Mouse (Mus musculus): ENCODE measurements around the gene Nqo1. TPM values are rescaled to one million over a fixed set of nuclear protein-coding genes. Genes with fewer than 3 reads are reported as not detected.

Nqo1 gene
- polyA plus RNA-seq, 1 experiment, result 20.5 TPM

DNA sequence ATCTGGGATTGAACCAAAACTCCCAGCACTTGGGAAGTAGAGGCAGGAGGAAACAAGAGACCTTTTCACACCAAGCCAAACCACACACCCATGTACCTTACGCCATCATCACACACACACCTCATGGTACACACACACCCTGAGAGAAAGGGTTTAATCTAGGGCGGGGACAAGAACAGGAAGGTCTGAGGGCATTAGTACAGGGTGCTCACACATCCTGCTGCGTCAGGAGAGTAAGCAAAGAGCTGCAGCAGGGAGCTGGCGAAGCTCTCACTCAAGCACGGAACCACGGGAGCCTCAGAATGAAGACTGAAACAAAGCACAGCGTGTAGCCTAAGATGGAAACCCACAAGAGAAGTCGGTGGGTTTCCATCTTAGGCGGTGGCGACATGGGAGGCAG, 10.9 kb upstream of the Nqo1 start:
- Histone ChIP-seq H3K9me3 (replicated peaks; ENCODE audit: control insufficient read depth, insufficient read depth, low read length, poor library complexity, severe bottlenecking) (no peaks in the 10 kb centered on the region), H3K27ac (ENCODE audit: insufficient read depth, low read length) (0 out of 2 replicates have a peak overlapping the region, but pooled peaks have one; percentile 2), H3K9ac (ENCODE audit: low read depth, poor library complexity, severe bottlenecking) (no peak overlapping the region), H3K36me3 (ENCODE audit: control insufficient read depth, insufficient read depth, low read length, poor library complexity, severe bottlenecking) (peaks cover 83% of the 10 kb centered on the region), H3K4me3 (ENCODE audit: low read depth, low read length) (no peak overlapping the region), H3K4me1 (ENCODE audit: control insufficient read depth, insufficient read depth, low read length) (peaks cover 5% of the 10 kb centered on the region), H3K27me3 (ENCODE audit: control insufficient read depth, insufficient read depth, low read length, poor library complexity, severe bottlenecking) (no peaks in the 10 kb centered on the region)
- TF ChIP-seq EP300 (IDR thresholded peaks at IDR 0.05; ENCODE audit: insufficient read depth, low read depth, low read length) (no peak), CTCF (IDR thresholded peaks at IDR 0.05; ENCODE audit: low read depth, low read length) (no peak), POLR2A (IDR thresholded peaks at IDR 0.05; ENCODE audit: insufficient read depth, low read length) (no peak)

DNA sequence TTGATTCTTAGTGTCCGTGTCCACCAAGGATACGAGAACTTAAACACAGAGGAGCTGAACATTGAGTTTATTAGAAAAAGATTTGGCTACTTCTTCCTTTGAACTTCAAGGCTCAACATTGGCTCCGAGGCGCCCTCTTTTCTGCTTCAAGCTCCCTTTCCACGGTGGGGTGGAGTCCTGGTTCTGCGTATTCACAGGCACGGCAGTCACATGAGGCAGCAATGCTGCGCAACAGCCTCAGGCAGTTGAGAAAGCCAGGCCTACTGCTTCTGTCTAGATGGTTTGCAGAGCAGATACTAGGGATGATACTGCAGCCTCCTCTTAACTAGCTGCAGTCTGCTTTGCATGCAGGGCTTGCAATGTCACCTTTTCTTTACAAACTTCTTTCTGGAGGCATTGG, 9.5 kb upstream of the Nqo1 start:
- Histone ChIP-seq H3K9ac (ENCODE audit: low read depth, poor library complexity, severe bottlenecking) (no peak overlapping the region), H3K36me3 (ENCODE audit: control insufficient read depth, insufficient read depth, low read length, poor library complexity, severe bottlenecking) (peaks cover 71% of the 10 kb centered on the region)
- TF ChIP-seq EP300 (IDR thresholded peaks at IDR 0.05; ENCODE audit: insufficient read depth, low read depth, low read length) (peak; percentile 54; the same call in 1 of the 2 replicates), POLR2A (IDR thresholded peaks at IDR 0.05; ENCODE audit: insufficient read depth, low read length) (no peak)

DNA sequence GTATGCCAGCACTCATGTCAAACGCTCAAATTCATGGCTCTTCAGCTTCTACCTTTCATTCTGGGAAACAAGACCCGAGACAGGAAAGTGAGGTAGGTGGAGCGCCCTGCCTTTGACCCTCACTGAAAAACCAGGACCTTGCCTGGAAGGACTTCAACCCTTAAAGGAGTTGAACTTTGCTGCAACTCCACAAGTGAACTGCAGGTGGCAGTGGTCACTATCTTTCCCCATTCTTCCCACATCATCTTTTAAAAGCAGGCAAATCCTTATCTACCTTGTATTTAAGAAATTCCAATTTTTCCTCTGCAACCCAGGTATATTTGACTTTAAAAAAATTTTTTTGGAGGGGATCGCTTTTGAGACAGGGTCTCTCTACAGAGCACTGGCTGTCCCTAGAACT, 8.4 kb upstream of the Nqo1 start:
- H3K36me3 ChIP-seq (ENCODE audit: control insufficient read depth, insufficient read depth, low read length, poor library complexity, severe bottlenecking), result peaks cover 60% of the 10 kb centered on the region
- H3K27ac ChIP-seq (ENCODE audit: insufficient read depth, low read length), result peak overlapping the region; percentile 7; the same call in 1 of the 2 replicates
- H3K9me3 ChIP-seq (replicated peaks; ENCODE audit: control insufficient read depth, insufficient read depth, low read length, poor library complexity, severe bottlenecking), result no peaks in the 10 kb centered on the region
- H3K27me3 ChIP-seq (ENCODE audit: control insufficient read depth, insufficient read depth, low read length, poor library complexity, severe bottlenecking), result no peaks in the 10 kb centered on the region
- H3K4me1 ChIP-seq (ENCODE audit: control insufficient read depth, insufficient read depth, low read length), result peaks cover 2% of the 10 kb centered on the region
- H3K4me3 ChIP-seq (ENCODE audit: low read depth, low read length), result no peak overlapping the region
- TF ChIP-seq CTCF (IDR thresholded peaks at IDR 0.05; ENCODE audit: low read depth, low read length) (peak; percentile 36), POLR2A (IDR thresholded peaks at IDR 0.05; ENCODE audit: insufficient read depth, low read length) (no peak), EP300 (IDR thresholded peaks at IDR 0.05; ENCODE audit: insufficient read depth, low read depth, low read length) (no peak)
- H3K9ac ChIP-seq (ENCODE audit: low read depth, poor library complexity, severe bottlenecking), result no peak overlapping the region

More for the DNA sequence above, 9.5 kb upstream of the Nqo1 start:
- Histone ChIP-seq H3K9me3 (replicated peaks; ENCODE audit: control insufficient read depth, insufficient read depth, low read length, poor library complexity, severe bottlenecking) (no peaks in the 10 kb centered on the region), H3K4me1 (ENCODE audit: control insufficient read depth, insufficient read depth, low read length) (peaks cover 5% of the 10 kb centered on the region), H3K4me3 (ENCODE audit: low read depth, low read length) (no peak overlapping the region), H3K27me3 (ENCODE audit: control insufficient read depth, insufficient read depth, low read length, poor library complexity, severe bottlenecking) (no peaks in the 10 kb centered on the region), H3K27ac (ENCODE audit: insufficient read depth, low read length) (peak overlapping the region; percentile 12)

DNA sequence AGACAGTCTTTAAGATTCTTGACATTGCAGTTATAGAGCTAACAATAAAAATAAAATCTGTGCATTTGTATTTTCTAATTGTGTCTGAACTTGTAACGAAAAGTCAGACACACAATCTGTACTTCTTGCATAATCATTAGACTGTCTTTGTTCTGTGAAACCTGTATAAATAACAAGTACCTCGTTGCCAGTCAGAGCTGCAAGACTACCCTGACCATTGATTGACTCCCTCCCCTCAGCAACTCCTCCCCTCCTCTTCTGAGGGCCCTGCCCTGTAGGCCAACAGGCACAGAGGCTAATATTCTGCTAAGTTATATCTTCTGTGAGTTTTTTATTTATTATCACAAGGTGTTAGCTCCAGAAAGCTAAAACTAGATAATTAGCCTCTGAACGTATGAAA, 2.9 kb upstream of the Nqo1 start:
- Histone ChIP-seq H3K9ac (ENCODE audit: low read depth, poor library complexity, severe bottlenecking) (no peak overlapping the region), H3K27ac (ENCODE audit: insufficient read depth, low read length) (no peak overlapping the region), H3K27me3 (ENCODE audit: control insufficient read depth, insufficient read depth, low read length, poor library complexity, severe bottlenecking) (no peaks in the 10 kb centered on the region), H3K4me3 (ENCODE audit: low read depth, low read length) (no peak overlapping the region), H3K4me1 (ENCODE audit: control insufficient read depth, insufficient read depth, low read length) (peaks cover 6% of the 10 kb centered on the region), H3K9me3 (replicated peaks; ENCODE audit: control insufficient read depth, insufficient read depth, low read length, poor library complexity, severe bottlenecking) (no peaks in the 10 kb centered on the region), H3K36me3 (ENCODE audit: control insufficient read depth, insufficient read depth, low read length, poor library complexity, severe bottlenecking) (peaks cover 14% of the 10 kb centered on the region)
- TF ChIP-seq POLR2A (IDR thresholded peaks at IDR 0.05; ENCODE audit: insufficient read depth, low read length) (no peak), EP300 (IDR thresholded peaks at IDR 0.05; ENCODE audit: insufficient read depth, low read depth, low read length) (no peak), CTCF (IDR thresholded peaks at IDR 0.05; ENCODE audit: low read depth, low read length) (no peak)

DNA sequence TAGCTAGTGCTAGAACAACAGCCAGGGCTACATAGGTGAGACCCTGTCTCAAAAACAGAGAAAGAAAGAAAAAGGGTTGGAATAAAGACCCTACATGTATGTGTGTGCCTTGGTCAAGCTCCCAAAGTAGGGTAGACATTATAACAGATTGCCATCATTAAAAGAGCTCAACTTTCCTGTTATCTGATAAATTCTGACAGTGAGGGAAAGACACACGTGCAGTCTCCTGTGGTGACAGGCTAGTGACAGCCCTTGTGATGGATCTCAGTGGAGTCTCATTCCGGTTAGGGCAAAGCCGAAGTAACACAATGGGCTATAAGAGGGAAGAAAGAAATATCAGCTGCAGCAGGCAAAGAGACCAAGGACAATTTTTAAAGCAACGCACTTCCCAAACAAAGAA, 1.1 kb upstream of the Nqo1 start:
- H3K27ac ChIP-seq (ENCODE audit: insufficient read depth, low read length), result peak overlapping the region; percentile 92

DNA sequence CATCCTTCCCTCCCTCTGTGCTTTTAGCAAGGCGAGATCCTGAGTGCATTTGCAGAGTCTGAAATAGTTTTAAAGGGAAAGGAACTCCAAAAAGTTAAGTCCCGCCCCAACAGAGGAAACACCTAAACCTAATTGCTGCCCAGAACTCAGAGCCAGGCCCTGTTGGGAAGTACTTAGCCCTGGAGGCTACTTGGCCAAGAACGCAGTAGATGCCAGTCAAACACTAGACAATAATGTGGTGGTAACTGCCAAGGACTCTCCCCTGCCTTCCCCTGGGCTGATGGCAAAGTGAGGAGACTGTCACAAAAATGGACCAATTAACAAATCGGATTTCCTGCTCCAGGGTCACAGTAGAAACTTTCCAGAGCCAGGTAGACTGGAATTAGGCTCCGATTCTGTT, 1.1 kb downstream of the Nqo1 start:
- TF ChIP-seq POLR2A (IDR thresholded peaks at IDR 0.05; ENCODE audit: insufficient read depth, low read length), result no peak
- TF ChIP-seq EP300 (IDR thresholded peaks at IDR 0.05; ENCODE audit: insufficient read depth, low read depth, low read length), result no peak
- TF ChIP-seq CTCF (IDR thresholded peaks at IDR 0.05; ENCODE audit: low read depth, low read length), result no peak
- Histone ChIP-seq H3K27ac (ENCODE audit: insufficient read depth, low read length) (peak overlapping the region; percentile 45; the same call in 1 of the 2 replicates), H3K27me3 (ENCODE audit: control insufficient read depth, insufficient read depth, low read length, poor library complexity, severe bottlenecking) (no peaks in the 10 kb centered on the region), H3K36me3 (ENCODE audit: control insufficient read depth, insufficient read depth, low read length, poor library complexity, severe bottlenecking) (no peaks in the 10 kb centered on the region), H3K4me3 (ENCODE audit: low read depth, low read length) (no peak overlapping the region), H3K9me3 (replicated peaks; ENCODE audit: control insufficient read depth, insufficient read depth, low read length, poor library complexity, severe bottlenecking) (no peaks in the 10 kb centered on the region), H3K9ac (ENCODE audit: low read depth, poor library complexity, severe bottlenecking) (peak overlapping the region; percentile 27), H3K4me1 (ENCODE audit: control insufficient read depth, insufficient read depth, low read length) (peaks cover 6% of the 10 kb centered on the region)

More for the DNA sequence above, 1.1 kb upstream of the Nqo1 start:
- peak overlapping the region; percentile 65 for H3K9ac ChIP-seq (ENCODE audit: low read depth, poor library complexity, severe bottlenecking)
- TF ChIP-seq CTCF (IDR thresholded peaks at IDR 0.05; ENCODE audit: low read depth, low read length), result no peak
- TF ChIP-seq EP300 (IDR thresholded peaks at IDR 0.05; ENCODE audit: insufficient read depth, low read depth, low read length), result no peak
- TF ChIP-seq POLR2A (IDR thresholded peaks at IDR 0.05; ENCODE audit: insufficient read depth, low read length), result no peak
- H3K4me1 ChIP-seq (ENCODE audit: control insufficient read depth, insufficient read depth, low read length), result peaks cover 6% of the 10 kb centered on the region
- H3K36me3 ChIP-seq (ENCODE audit: control insufficient read depth, insufficient read depth, low read length, poor library complexity, severe bottlenecking), result no peaks in the 10 kb centered on the region
- H3K27me3 ChIP-seq (ENCODE audit: control insufficient read depth, insufficient read depth, low read length, poor library complexity, severe bottlenecking), result no peaks in the 10 kb centered on the region
- no peaks in the 10 kb centered on the region for H3K9me3 ChIP-seq (replicated peaks; ENCODE audit: control insufficient read depth, insufficient read depth, low read length, poor library complexity, severe bottlenecking)
- H3K4me3 ChIP-seq (ENCODE audit: low read depth, low read length), result peak overlapping the region; percentile 41; the same call in 1 of the 2 replicates

Data from ES-Bruce4 (cell line).